Mouse (Mus musculus) stomach, embryonic 15.5 days (tissue): ENCODE results near the gene Dguok. TPM values are rescaled to one million over a fixed set of nuclear protein-coding genes. Genes with fewer than 3 reads are reported as not detected.
A peak's percentile ranks its signal among the peaks of the same experiment; 100 is the strongest.

ENCODE experiments used
- ATAC-seq: fragments of 200-750 bp; cut with Nextera tagmentation; 2 replicates; pipeline ENCODE4 v1.8.0; 2017; ENCODE audit warnings: low read depth, moderate number of reproducible peaks, moderate TSS enrichment; ENCODE audit not compliant: insufficient read depth, low FRiP score
- H3K27ac ChIP-seq: fragments of 300-500 bp; sonication (generic); 2 replicates; pipeline ENCODE4 v1.5.1; 2015; ENCODE audit warnings: mild to moderate bottlenecking, inconsistent platforms
- H3K27me3 ChIP-seq: fragments of 300-500 bp; sonication (generic); replicated peaks from 2 replicates; pipeline ENCODE4 v1.6.1; 2015; ENCODE audit warnings: inconsistent platforms
- H3K36me3 ChIP-seq: fragments of 300-500 bp; sonication (generic); 2 replicates; pipeline ENCODE4 v1.6.1; 2015; ENCODE audit warnings: inconsistent platforms
- H3K4me1 ChIP-seq: fragments of 300-500 bp; sonication (generic); 2 replicates; pipeline ENCODE4 v1.6.1; 2015; ENCODE audit warnings: inconsistent platforms
- H3K4me2 ChIP-seq: fragments of 300-500 bp; sonication (generic); 2 replicates; pipeline ENCODE4 v1.6.1; 2015; ENCODE audit warnings: mild to moderate bottlenecking, inconsistent platforms
- H3K4me3 ChIP-seq: fragments of 300-500 bp; sonication (generic); replicated peaks from 2 replicates; pipeline ENCODE4 v1.5.1; 2015; ENCODE audit warnings: inconsistent platforms
- H3K9ac ChIP-seq: fragments of 300-500 bp; sonication (generic); 2 replicates; pipeline ENCODE4 v1.6.1; 2015; ENCODE audit warnings: inconsistent platforms
- H3K9me3 ChIP-seq: fragments of 300-500 bp; sonication (generic); 2 replicates; pipeline ENCODE4 v1.6.1; 2016; ENCODE audit warnings: inconsistent platforms
- WGBS: fragments of 180-500 bp; shearing (Covaris S2); methylation state at CpG from one replicate; pipeline ENCODE4 v1.1.7; 2015; 5-methylcytosine and 5-hydroxymethylcytosine counted together
- polyA plus RNA-seq: library from polyadenylated mRNA; unstranded; fragments of >200 nt; fragmentation: Nextera tagmentation; extraction: Ambion mirVana; gene quantifications from 2 replicates; pipeline ENCODE4 v1.2.1, GENCODE M21; 2015

The Dguok gene
- polyA plus RNA-seq, 1 experiment from 2014 or later, result 76.2 TPM

DNA sequence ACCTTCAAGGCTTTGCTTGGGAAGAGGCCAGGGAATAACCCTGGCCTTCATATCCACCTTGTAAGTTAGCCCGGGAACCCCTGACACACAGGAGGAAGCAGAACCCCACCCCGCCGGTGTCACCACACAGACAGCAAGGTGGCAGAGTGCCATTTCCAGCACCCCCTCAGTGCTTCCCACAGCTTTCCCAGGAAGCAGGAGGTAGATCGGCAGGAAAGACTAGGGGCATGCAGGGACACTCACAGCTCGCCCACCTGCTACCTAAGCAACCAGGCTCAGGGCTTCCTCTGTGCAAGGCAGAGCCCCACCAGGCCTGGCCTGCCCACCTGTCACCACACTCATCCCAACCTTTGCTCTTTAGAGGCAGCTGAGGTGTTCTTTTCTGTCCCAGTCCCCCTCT lies 67.0 kb downstream of the Dguok start:
- Histone ChIP-seq H3K4me3 (peak overlapping the region; percentile 65), H3K36me3 (no peaks in the 10 kb centered on the region), H3K27me3 (no peaks in the 10 kb centered on the region), H3K27ac (no peak overlapping the region), H3K9me3 (no peaks in the 10 kb centered on the region), H3K9ac (0 out of 2 replicates have a peak overlapping the region, but pooled peaks have one; percentile 6), H3K4me2 (peak overlapping the region; percentile 84), H3K4me1 (peaks cover 76% of the 10 kb centered on the region)
- WGBS, result 67% methylated on average over 5 of the region's 5 CpGs
- ATAC-seq, result no peak

DNA sequence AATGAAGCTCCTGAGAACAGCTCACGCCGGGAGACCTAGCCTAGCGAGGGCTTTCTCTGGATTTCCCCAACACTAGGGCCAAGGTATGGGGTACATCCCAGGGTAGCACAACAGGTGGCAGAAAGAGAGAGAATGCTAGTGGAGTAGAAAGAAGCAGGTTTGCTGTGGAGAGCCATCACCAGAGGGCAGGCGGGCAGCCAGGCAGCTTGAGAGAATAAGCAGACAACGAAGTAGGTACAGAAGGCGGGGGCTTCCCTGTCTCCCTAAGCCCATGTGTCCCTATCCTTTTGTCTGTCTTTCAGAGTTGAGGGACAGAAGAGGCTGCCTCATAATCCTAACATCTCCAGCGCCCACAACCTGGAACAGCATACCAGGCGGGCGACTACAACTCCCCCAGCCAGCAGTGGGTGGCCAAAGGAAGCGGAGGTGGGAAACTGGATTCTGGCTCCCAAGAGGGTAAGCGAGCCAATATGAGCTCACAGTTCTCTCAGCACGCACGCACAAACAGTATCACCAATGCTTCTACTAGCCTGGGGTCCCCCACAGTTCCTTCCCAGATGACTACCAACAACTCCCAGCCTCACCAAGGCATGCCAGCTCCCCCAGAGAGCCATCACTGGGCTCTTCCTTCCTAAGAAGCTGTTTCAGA lies 67.5 kb downstream of the Dguok start:
- no peak overlapping the region for H3K27ac ChIP-seq
- peak overlapping the region; percentile 84 for H3K4me2 ChIP-seq
- ATAC-seq, result no peak
- H3K4me3 ChIP-seq, result peak overlapping the region; percentile 65; the same call in 1 of the 2 replicates
- 0 out of 2 replicates have a peak overlapping the region, but pooled peaks have one; percentile 6 for H3K9ac ChIP-seq
- no peaks in the 10 kb centered on the region for H3K27me3 ChIP-seq
- 78% methylated on average over 13 of the region's 13 CpGs for WGBS
- H3K36me3 ChIP-seq, result no peaks in the 10 kb centered on the region
- peaks cover 72% of the 10 kb centered on the region for H3K4me1 ChIP-seq
- no peaks in the 10 kb centered on the region for H3K9me3 ChIP-seq

DNA sequence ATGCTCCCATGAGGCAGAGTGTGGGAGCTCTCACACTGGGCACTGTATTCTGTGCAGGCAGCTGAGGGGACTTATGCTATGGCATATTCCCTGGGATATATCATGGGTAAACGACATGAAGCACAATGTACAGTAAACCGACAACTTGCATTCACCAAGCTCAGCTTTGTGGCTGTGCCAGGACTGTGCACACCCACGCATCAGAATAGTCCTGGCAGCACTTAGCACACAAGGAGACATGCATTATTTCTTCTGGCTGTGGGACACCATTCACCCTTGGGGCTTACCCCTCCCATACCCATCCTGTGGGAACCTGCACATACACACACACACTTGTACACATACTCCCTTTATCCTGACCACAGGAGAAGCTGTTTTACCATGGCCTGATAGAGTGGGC lies 68.2 kb downstream of the Dguok start:
- Histone ChIP-seq H3K4me2 (no peak overlapping the region), H3K9me3 (no peaks in the 10 kb centered on the region), H3K9ac (no peak overlapping the region), H3K4me1 (peaks cover 71% of the 10 kb centered on the region), H3K4me3 (no peak overlapping the region), H3K36me3 (no peaks in the 10 kb centered on the region), H3K27me3 (no peaks in the 10 kb centered on the region), H3K27ac (no peak overlapping the region)
- WGBS, result 75% methylated on average over 3 of the region's 3 CpGs
- no peak for ATAC-seq

DNA sequence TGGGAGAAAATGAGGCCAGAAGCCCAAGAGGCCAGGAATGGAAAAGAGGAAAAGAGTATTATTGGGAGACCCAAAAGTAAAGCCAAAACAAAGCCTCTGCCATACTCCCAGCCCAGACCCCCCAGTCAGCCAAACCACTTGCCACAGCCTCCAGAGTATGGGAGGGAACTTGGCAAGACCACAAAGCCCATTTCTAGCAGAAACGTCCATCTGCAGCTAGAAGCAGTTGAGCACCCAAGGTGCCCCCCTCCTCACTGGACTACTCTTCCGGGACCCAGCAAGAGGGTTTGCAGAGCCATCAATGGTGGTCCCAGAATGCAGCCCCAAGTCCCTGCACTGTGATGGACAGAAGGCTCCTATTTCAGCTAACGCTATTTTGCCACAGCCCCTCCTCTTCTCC lies 69.0 kb downstream of the Dguok start:
- WGBS, result 44% methylated on average over 3 of the region's 3 CpGs
- H3K4me3 ChIP-seq, result no peak overlapping the region
- no peak overlapping the region for H3K4me2 ChIP-seq
- no peaks in the 10 kb centered on the region for H3K27me3 ChIP-seq
- ATAC-seq, result no peak
- H3K4me1 ChIP-seq, result peaks cover 65% of the 10 kb centered on the region
- H3K36me3 ChIP-seq, result no peaks in the 10 kb centered on the region
- no peak overlapping the region for H3K27ac ChIP-seq
- H3K9ac ChIP-seq, result no peak overlapping the region
- no peaks in the 10 kb centered on the region for H3K9me3 ChIP-seq

DNA sequence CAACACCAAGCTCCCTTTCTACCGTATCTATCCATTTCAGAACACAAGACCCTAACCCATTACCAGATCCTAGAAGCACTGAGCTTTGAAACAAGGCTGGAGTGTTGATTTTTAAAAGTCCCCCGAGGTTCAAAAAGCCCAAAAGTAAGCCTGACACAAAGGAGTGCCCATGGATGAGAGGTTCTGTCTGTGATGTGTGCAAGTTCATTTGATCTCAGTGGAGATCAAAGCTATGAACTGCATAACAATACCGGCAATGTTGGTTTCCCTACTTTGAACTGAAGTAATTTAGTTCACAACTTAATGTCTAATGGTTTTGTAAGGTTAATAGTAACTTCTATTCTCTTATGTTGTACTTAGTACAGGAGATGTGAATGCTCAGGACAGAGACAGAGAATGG lies 69.5 kb downstream of the Dguok start:
- H3K27ac ChIP-seq, result no peak overlapping the region
- ATAC-seq, result no peak
- H3K4me2 ChIP-seq, result no peak overlapping the region
- H3K4me3 ChIP-seq, result no peak overlapping the region
- H3K9ac ChIP-seq, result no peak overlapping the region
- H3K4me1 ChIP-seq, result peaks cover 61% of the 10 kb centered on the region
- no peaks in the 10 kb centered on the region for H3K36me3 ChIP-seq
- no peaks in the 10 kb centered on the region for H3K9me3 ChIP-seq
- WGBS, result 86% methylated on average over 3 of the region's 3 CpGs
- no peaks in the 10 kb centered on the region for H3K27me3 ChIP-seq

DNA sequence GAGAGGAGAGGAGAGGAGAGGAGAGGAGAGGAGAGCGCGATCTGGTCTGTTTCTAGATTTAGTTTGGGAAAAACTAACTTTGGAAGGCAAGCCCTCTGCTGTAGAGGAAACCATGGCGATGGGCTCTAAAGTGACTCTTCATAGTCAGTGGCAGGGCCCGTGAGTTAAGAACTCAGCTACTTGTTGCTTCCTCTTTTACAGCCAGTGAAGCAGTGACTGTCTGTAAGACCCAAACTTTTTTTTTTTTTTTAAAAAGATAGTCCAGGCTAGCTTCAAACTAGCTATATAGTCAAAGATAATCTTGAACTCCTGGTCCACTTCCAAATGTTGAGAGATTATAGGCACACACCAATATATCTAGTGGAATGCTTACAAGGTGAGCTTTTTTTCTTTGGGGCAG lies 70.2 kb downstream of the Dguok start:
- no peak overlapping the region for H3K9ac ChIP-seq
- no peaks in the 10 kb centered on the region for H3K9me3 ChIP-seq
- H3K27ac ChIP-seq, result no peak overlapping the region
- no peak for ATAC-seq
- no peaks in the 10 kb centered on the region for H3K36me3 ChIP-seq
- H3K4me2 ChIP-seq, result no peak overlapping the region
- peaks cover 59% of the 10 kb centered on the region for H3K4me1 ChIP-seq
- H3K27me3 ChIP-seq, result no peaks in the 10 kb centered on the region
- 78% methylated on average over 4 of the region's 4 CpGs for WGBS
- no peak overlapping the region for H3K4me3 ChIP-seq

DNA sequence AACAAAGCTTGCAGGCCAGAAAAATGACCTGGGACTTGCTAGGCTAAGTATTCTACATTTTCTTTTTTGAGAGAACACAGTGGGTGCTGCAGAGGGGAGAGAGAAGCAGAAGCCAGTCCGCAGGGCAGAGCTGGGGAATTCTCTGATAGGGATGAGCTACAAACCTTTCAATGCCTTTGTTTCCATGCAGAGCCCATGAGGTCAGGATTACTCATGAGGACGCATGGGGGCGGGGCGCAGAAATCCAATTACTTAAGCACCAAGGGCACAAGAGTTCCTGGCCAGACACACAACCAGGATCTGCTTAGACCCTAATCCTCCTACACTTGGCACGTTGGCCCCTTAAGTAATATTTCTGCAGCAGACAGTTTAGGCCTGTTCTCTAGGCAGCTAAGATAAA lies 71.6 kb downstream of the Dguok start:
- H3K4me2 ChIP-seq, result no peak overlapping the region
- peaks cover 54% of the 10 kb centered on the region for H3K4me1 ChIP-seq
- H3K27ac ChIP-seq, result no peak overlapping the region; the same call in 1 of the 2 replicates
- H3K9me3 ChIP-seq, result no peaks in the 10 kb centered on the region
- H3K27me3 ChIP-seq, result no peaks in the 10 kb centered on the region
- H3K9ac ChIP-seq, result no peak overlapping the region
- no peaks in the 10 kb centered on the region for H3K36me3 ChIP-seq
- no peak for ATAC-seq
- H3K4me3 ChIP-seq, result no peak overlapping the region
- 51% methylated on average over 5 of the region's 5 CpGs for WGBS

DNA sequence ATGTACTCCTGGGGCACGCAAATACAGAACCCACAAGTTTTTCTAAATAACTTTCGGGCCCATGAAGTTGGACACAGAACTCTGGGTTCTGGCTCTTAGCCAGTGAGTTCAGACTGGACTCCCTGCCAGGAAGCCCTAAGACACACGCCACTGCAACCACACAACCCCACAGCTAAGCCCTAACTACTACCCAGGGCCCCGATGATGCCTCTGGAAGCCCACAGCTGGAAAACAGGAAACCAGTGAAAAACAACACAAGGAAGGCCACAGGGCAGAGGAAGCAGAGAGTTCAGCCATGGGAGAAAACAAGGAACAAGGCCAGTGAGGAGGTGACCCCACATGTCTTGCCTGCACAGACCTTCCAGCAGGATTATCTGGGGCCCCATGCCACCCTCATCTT lies 73.2 kb downstream of the Dguok start:
- no peak overlapping the region for H3K4me2 ChIP-seq
- 68% methylated on average over 4 of the region's 4 CpGs for WGBS
- H3K27ac ChIP-seq, result peak overlapping the region; percentile 28
- H3K9me3 ChIP-seq, result no peaks in the 10 kb centered on the region
- no peak overlapping the region for H3K4me3 ChIP-seq
- peaks cover 38% of the 10 kb centered on the region for H3K4me1 ChIP-seq
- no peak for ATAC-seq
- peaks cover 5% of the 10 kb centered on the region; the same call in 1 of the 2 replicates for H3K36me3 ChIP-seq
- H3K9ac ChIP-seq, result no peak overlapping the region
- H3K27me3 ChIP-seq, result no peaks in the 10 kb centered on the region

DNA sequence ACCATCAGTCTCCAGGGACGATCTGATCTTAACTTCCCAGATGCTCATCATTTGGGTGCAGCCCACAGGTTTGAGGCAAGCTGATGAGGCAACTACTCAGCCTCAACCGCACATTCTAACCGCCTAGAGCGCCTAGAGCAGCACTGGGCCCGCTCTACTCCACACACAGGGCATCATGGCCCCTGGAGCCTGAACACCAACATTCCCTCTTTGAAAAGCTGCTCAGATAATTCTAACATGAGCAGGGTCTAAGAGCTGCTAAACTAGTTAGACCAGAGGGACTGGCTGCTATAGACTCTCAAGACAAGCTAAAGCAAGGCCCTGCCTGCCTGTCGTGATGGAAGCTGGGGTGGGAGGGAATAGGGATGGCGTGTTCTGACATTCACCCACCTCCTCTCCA lies 73.8 kb downstream of the Dguok start:
- Histone ChIP-seq H3K9ac (no peak overlapping the region), H3K4me2 (no peak overlapping the region), H3K27ac (peak overlapping the region; percentile 28; the same call in 1 of the 2 replicates), H3K4me1 (peaks cover 37% of the 10 kb centered on the region), H3K27me3 (no peaks in the 10 kb centered on the region), H3K36me3 (peaks cover 5% of the 10 kb centered on the region; the same call in 1 of the 2 replicates), H3K4me3 (no peak overlapping the region), H3K9me3 (no peaks in the 10 kb centered on the region)
- peak; percentile 63; the same call in 1 of the 2 replicates for ATAC-seq
- 71% methylated on average over 7 of the region's 7 CpGs for WGBS

Other genes starting within 250 kb of the Dguok start
- gene Mthfd2, start 181.1 kb downstream of the Dguok start, polyA plus RNA-seq, result 33.7 and 42.0 TPM in 2 replicates
- gene Mob1a, start 181.0 kb downstream of the Dguok start, polyA plus RNA-seq, result 63.5 and 64.5 TPM in 2 replicates
- gene Bola3, start 157.8 kb downstream of the Dguok start, polyA plus RNA-seq, result 149 and 164 TPM in 2 replicates
- 39.6 and 40.0 TPM in 2 replicates for gene Tet3, start 47.9 kb downstream of the Dguok start, polyA plus RNA-seq
- gene Actg2, start 29.3 kb upstream of the Dguok start, polyA plus RNA-seq, result 1,291 and 1,344 TPM in 2 replicates
- gene Stambp, start 65.8 kb upstream of the Dguok start, polyA plus RNA-seq, result 23.2 and 24.7 TPM in 2 replicates
- 0.24 TPM in 1 of 2 replicates, not detected in the other for gene Clec4f, start 149.2 kb upstream of the Dguok start, polyA plus RNA-seq
- 0.08 TPM in 1 of 2 replicates, not detected in the other for gene Cd207, start 170.9 kb upstream of the Dguok start, polyA plus RNA-seq
- gene Vax2, start 204.3 kb upstream of the Dguok start, polyA plus RNA-seq, result not detected in 2 replicates
- gene Atp6v1b1, start 236.0 kb upstream of the Dguok start, polyA plus RNA-seq, result 0.08 TPM in 1 of 2 replicates, not detected in the other